Mouse (Mus musculus) cerebellum, adult (tissue): ENCODE measurements around the gene Jmjd7.
A peak's percentile ranks its signal among the peaks of the same experiment; 100 is the strongest.

Source experiments
- ATAC-seq: cut with Nextera tagmentation; 2 replicates; pipeline ENCODE4 v1.9.2; 2017; ENCODE audit warnings: mild to moderate bottlenecking, moderate library complexity, mixed read lengths; ENCODE audit not compliant: insufficient number of reproducible peaks, low FRiP score, low TSS enrichment

The Jmjd7 gene

DNA sequence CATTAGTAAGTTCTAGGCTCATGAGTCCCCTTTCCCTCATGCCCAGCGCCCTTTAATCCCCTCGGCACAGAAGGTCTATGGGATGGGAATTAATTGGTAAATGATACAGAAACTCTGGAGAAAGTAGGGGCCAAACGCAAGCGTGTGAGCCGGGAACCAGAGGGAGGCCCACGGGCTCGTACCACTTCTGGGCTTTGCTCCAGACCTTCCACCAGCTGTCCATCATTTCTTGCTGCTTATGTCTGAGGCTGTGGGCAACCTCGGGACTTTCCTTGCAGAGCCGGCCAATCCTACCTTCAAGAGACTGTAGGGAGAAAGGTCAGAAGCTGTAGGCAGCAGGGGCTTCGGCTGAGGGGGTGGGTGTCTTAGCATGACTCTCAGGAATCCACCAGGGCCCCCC is 28.6 kb downstream of the Jmjd7 start:
- ATAC-seq = no peak

DNA sequence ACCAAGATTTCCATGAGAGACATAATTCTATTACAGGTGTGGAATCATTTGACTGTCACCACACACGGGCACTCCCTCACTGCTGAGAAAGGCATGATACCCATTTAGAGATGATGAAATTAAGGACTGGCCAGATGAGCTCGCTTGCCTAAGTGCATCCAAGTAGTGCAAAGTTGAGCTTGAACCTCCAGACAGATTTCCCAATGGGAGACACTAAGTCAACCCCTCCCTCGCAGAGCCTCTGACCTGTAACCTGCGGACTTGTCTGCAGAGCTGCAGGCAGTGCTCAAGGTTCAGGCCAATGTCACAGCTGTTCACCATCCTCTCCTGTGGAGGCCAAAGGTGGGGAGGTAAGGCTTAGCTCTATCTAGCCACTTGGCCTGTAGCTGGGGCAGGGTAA is 31.5 kb downstream of the Jmjd7 start:
- no peak for ATAC-seq

DNA sequence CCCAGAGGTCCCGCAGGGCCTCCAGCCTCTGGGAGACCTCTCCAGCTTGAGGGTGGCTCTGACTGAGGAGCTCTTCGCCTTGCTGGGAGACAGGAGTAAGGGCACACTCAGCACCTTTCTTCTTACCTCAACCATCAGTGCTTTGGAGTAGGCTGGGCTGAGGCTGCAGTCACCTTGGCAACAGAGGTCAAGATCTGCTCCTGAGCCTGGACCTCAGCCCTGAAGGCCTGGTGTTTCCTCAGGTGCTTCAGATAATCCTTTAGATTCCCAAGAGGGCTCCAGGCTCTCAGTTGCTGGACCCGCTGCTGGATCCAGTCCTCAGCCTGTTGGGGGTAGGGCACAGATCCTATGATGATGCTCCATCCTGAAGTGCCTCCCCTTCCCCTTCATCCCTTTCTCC is 32.2 kb downstream of the Jmjd7 start:
- ATAC-seq = no peak

DNA sequence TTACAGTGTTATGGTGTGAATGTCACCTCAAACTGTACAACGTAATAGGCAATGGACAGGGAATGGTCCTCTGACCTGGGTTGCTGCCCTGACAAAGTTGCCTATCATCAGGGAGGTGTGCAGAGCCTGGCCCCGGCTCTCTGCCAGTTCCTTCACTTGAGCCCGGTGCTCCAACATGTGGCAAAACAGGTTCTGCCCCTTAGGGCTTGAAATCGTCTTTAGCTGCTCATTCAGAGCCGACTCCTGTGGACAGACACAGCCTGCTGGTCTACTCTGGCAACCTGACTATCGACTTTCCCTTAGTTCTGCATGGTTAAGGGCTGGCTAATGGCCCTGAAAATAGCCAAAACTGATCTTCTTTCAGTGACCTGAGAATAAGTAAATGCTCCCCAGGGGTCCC is 32.9 kb downstream of the Jmjd7 start:
- no peak for ATAC-seq

DNA sequence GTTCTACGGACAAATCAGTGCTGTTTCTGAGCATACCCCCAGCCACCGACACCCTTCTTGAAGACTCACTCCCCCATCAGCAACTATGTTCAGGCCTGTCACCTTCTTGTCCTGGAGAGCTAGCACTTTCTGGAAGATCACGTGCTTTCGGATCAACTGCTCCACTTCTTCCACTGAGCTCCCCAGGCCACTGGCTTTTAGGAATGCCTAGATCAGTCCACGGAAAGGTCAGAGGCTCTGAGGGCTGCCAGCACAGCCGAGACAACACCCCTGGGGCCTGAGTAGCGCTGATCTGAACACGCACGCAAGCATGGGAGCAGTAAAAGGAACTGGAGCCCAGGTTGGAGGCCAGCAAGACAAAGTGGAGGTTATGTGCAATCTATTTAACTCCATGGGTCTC is 33.4 kb downstream of the Jmjd7 start:
- no peak for ATAC-seq

DNA sequence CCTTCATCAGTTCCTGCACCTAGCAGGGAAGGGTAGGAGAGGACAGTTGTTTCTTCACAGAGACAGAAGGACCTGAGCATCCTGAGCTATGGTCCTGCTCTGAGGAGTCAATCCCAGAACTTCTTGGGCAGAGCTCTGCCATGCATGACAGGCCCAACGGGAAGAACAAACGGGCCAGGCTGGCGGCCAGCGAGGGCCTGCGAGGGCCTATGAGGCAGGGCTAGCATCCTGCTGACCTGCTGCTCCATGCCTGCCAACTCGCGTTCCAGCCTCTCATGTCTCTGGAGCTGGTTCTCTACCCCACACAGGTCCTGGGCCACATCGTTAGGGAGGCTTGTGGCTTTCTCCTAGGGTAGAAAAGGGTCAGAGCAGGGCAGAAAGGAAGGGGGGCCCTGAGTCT is 35.0 kb downstream of the Jmjd7 start:
- no peak for ATAC-seq

DNA sequence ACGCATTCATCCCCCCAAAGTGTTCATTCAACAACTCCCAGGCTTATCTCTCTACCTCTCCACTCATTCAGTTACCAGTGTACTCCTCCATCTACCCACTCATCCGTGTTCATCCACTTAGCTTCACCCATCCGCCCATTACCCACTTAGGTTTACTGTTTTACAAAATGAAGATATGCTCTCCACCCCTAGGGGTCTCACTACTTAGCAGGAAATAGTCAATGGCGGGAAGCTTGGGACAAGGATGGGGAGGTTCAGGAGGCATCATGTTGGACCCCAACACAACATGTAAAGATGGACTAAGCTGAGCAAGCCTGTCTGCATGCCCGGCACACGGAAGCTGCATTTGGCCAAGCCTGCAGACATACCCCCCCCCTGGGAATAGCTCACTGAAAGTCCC is 37.4 kb downstream of the Jmjd7 start:
- ATAC-seq = no peak

DNA sequence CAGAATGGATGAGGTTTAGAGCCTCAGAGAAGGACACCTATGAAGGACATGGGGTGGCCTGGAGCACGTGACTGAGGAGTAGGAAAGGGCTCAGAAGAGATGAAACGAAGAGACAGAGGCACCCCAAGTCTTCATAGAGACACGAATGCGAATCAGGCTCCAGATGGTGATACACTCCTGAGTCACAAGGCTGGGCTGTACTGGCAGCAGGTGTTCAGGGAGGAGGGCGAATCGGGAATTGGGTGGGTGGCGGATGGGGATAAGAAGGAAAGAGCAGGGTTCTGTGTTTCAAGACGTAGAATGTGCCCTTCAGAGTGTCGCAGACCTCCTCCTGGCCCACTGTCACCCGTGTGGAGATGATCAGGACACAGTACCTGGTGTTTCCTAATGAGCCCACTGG is 38.0 kb downstream of the Jmjd7 start:
- ATAC-seq = no peak

DNA sequence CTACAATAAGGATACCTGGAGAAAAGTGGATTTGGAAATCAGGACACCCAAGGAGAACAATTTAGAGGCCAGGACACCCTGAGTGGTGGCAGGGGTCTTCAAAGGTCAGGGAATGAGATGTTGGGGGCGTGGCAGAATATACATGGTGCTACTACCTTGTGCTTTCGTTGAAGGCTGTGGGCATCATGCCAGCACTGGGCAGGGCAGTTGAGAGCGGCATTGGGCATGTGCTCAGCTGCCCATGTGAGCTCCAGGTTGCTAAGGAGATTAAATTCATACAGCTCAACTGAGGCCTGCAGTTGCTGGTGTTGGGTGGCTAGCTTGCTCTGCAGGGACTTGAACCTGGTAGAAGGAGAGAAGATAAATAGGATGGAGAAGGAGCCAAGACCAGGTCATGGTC is 38.9 kb downstream of the Jmjd7 start:
- no peak for ATAC-seq

DNA sequence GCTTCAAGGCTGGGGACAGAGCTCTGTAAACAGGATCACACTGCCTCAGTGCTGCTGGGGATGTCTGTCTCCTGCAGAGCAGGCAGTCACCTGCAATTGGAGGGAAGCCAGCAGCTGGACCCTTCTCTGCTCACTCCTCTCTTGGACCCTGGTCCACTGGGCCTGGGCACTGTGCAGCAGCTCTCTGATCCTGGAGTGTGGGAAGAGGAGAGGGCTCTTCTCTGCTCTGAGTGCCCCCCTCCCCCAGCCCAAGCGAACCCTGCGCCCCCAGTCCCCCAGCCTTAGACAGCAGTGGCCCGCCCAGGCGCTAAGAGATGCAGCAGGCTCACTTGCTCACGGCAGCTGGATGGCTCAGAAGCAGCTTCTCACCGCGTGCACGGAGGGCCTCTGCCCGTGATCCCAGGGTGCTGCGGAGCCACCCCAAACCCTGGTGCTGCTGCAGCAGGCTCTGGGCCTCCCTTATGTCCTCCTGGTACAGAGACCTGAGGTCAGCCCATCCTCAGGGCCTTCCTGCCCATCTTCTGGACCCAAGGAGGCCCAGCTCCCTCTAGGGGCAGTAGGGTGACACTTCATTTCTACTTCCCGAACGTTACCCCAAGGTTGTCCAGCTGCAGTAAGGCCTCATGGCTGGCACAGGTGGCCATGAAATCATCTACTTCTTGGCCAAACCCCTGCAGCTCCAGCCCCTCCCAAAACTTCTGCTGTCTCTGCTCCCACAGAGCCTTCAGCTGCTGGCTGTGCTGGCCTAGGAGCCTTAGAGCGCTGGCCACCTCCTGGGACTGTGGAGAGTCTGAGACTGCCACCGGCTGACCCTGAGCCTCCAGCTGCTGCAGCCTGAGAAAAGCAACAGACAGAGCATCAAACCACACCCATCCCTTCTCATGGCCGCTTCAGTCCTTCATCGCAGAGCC is 41.5 kb downstream of the Jmjd7 start:
- ATAC-seq = peak; percentile 47; the same call in 1 of the 2 replicates

DNA sequence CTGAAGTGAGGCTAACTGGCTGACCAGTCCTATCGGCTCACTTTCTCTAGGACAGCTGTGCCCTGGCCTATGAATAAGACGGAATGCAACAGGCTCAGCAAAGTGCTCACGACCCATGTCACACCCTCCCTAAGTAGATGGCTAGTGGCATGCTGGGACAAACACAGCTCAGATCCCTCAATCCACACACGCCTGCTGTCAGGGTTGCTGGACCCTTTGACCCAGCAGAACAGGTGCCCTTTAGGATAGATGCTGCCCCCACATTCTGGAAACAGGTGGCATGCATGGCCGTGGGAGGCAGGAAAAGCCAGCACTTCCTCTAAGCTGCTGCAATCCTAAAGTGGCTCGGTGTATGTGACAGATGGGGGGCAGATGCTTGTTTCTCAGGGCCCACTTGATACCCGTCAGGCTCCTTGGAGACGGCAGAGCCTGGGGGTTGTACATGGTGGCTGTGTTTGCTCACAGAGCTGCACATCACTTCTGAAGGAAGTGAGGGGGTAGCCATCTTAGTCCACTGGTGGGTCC is 42.2 kb downstream of the Jmjd7 start:
- ATAC-seq = no peak

DNA sequence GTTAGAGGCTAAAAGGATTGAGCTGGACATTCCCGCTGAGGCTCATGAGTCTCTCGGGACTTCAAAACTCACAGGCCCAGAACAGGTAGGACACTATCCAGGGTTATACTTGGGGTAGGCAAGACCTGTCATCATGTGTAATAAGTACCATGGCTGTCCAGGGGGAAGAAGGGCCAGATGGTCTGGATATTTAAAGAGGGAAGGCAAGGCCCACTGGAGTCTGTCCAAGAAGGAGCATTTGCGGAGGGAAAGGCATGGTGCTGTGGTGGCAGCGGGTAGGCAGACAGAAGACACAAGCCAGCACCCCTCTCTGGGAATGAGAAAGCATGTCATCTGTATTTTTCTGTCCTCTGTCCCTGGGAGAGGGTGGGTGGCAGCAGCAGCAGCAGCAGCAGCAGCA is 46.8 kb downstream of the Jmjd7 start:
- ATAC-seq = no peak

DNA sequence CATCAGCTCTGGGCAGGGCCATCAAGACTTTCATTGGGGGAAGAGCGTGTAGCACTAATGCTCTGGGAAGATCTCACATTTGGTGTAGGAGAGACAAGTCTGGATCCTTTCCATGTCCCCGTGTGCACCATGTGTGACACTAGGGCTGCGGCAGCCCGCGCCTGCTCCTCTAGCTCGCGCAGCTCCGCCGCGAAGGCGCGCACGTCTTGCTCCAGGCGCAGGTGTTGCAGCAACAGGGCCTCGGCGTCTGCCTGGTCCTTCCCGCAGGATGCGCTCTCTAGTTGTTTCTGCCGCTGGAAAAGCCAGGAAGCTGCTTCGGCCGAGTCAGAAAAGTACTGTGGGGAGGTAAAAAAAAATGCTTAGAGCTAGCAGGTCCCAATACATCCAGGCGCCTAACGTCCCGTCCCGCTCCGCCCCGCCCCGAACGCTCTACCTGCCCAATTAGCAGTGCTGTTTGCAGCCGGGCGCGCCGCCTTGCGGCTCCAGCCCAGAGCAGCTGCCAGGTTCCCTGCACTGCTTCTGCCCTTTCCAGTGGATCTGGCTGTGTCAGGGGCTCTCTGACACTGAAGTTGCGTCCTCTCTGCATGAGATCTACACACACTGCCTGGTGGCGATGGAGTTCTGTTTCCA is 48.9 kb downstream of the Jmjd7 start:
- peak; percentile 67 for ATAC-seq
